Mouse (Mus musculus) hindbrain, embryonic 14.5 days (tissue): ENCODE results near the gene Dntt. TPM values are rescaled to one million over a fixed set of nuclear protein-coding genes. Genes with fewer than 3 reads are reported as not detected.

Experiments
- ATAC-seq: fragments of 200-750 bp; cut with Nextera tagmentation; 2 replicates; pipeline ENCODE4 v1.8.0; 2017; ENCODE audit warnings: moderate number of reproducible peaks, mild to moderate bottlenecking, moderate TSS enrichment, moderate library complexity; ENCODE audit not compliant: low FRiP score
- DNase-seq: peaks from one replicate; pipeline ENCODE4 v3.0.0-alpha.2; 2015; ENCODE audit warnings: low spot score
- H3K27ac ChIP-seq: fragments of 300-500 bp; sonication (generic); 2 replicates; pipeline ENCODE4 v1.5.1; 2014; ENCODE audit warnings: mild to moderate bottlenecking, moderate library complexity
- H3K27me3 ChIP-seq: fragments of 300-500 bp; sonication (generic); 2 replicates; pipeline ENCODE4 v1.6.1; 2014; ENCODE audit warnings: mild to moderate bottlenecking, low read length, mixed read lengths; ENCODE audit not compliant: control insufficient read depth, insufficient read depth
- H3K36me3 ChIP-seq: fragments of 300-500 bp; sonication (generic); replicated peaks from 2 replicates; pipeline ENCODE4 v1.6.1; 2014; ENCODE audit not compliant: control insufficient read depth, insufficient read depth
- H3K4me1 ChIP-seq: fragments of 300-500 bp; sonication (generic); replicated peaks from 2 replicates; pipeline ENCODE4 v1.6.1; 2014; ENCODE audit warnings: antibody characterized with exemption, low read length, mixed read lengths; ENCODE audit not compliant: control insufficient read depth, insufficient read depth
- H3K4me2 ChIP-seq: fragments of 300-500 bp; sonication (generic); replicated peaks from 2 replicates; pipeline ENCODE4 v1.6.1; 2014; ENCODE audit warnings: mild to moderate bottlenecking, moderate library complexity
- H3K4me3 ChIP-seq: fragments of 300-500 bp; sonication (generic); replicated peaks from 2 replicates; pipeline ENCODE4 v1.5.1; 2014; ENCODE audit warnings: mild to moderate bottlenecking, low read length
- H3K9ac ChIP-seq: fragments of 300-500 bp; sonication (generic); 2 replicates; pipeline ENCODE4 v1.6.1; 2014
- H3K9me3 ChIP-seq: fragments of 300-500 bp; sonication (generic); 2 replicates; pipeline ENCODE4 v1.6.1; 2016; ENCODE audit warnings: low read length; ENCODE audit not compliant: control insufficient read depth
- WGBS: fragments of 180-500 bp; shearing (Covaris S2); extraction: QIAGEN DNeasy Blood & Tissue Kit; methylation state at CpG from one replicate; pipeline ENCODE4 v1.1.7; 2014; 5-methylcytosine and 5-hydroxymethylcytosine counted together
- polyA plus RNA-seq: library from polyadenylated mRNA; unstranded; fragments of >200 nt; fragmentation: Nextera tagmentation; extraction: Ambion mirVana; gene quantifications from 2 replicates; pipeline ENCODE4 v1.2.1, GENCODE M21; 2014

The Dntt gene
- polyA plus RNA-seq, 1 experiment from 2014 or later = 0.13 TPM

DNA sequence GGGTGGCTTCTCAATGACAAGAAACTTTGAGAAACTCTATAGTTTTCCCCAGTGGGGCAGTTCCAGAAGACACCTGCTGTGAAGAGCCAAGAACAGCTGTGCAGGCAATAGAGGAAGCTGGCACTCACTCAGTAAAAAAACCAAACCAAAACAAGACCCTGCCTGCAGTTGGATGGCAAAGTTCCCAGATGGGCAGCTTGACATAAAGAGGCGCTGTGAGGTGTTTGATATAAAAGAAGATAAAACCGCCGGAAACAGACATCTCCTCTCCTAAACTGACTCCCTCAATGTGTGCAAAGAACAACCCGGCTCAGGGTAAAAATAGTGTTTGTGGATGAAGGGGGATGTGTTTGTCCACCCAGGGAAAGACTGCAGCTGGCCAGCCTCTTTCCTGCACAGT is 6.8 kb upstream of the Dntt start:
- Histone ChIP-seq H3K4me1 (no peaks in the 10 kb centered on the region), H3K27me3 (no peaks in the 10 kb centered on the region), H3K9ac (no peak overlapping the region), H3K4me2 (no peak overlapping the region), H3K27ac (no peak overlapping the region), H3K36me3 (no peaks in the 10 kb centered on the region), H3K4me3 (no peak overlapping the region), H3K9me3 (no peaks in the 10 kb centered on the region)
- 73% methylated on average over 4 of the region's 4 CpGs for WGBS
- ATAC-seq (no peak), DNase-seq (peak; percentile 24)

DNA sequence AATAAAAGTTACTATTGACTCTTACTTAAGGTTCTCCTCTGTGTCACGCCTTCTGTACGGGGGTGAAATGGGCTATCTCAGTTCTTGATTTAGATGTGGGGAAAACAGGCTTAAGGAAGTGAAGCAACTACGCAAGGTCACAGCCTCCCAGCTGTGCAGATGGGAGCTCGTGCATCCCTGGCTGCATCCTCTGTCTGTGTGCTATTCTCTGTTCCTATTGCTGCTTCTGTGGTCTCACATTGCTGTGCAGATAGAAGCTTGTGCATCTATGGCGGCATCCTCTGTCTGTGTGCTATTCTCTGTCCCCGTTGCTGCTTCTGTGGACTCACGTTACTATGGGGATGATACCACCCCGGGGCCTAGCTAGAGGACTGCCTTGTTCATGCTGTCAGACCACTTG is 2.5 kb upstream of the Dntt start:
- H3K4me1 ChIP-seq = no peaks in the 10 kb centered on the region
- no peak overlapping the region for H3K27ac ChIP-seq
- H3K9me3 ChIP-seq = no peaks in the 10 kb centered on the region
- DNase-seq (no peak), ATAC-seq (no peak)
- H3K9ac ChIP-seq = no peak overlapping the region
- 81% methylated on average over 8 of the region's 8 CpGs for WGBS
- H3K4me3 ChIP-seq = no peak overlapping the region
- H3K27me3 ChIP-seq = no peaks in the 10 kb centered on the region
- no peak overlapping the region for H3K4me2 ChIP-seq
- no peaks in the 10 kb centered on the region for H3K36me3 ChIP-seq

DNA sequence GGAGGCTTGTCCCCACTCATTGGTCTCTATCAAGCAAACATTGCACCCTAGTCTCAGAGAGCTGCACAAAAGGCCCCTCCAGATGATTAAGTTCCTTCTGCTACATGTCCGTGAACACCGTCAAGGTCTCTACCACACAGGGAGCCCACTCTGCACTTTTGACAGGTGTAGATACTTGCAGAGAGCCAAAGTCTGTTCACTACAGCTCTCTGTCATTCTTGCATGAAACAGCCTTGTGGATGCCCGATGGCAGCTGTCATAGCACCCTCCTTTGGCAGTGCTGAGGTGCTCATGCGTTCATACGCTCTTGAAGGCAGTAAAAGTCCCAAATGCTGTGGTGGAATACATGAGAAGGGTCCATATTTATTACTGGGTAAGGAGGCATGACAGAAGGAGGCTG is 2.1 kb upstream of the Dntt start:
- no peaks in the 10 kb centered on the region for H3K4me1 ChIP-seq
- no peak overlapping the region for H3K27ac ChIP-seq
- no peaks in the 10 kb centered on the region for H3K9me3 ChIP-seq
- DNase-seq (no peak), ATAC-seq (no peak)
- 93% methylated on average over 5 of the region's 5 CpGs for WGBS
- H3K4me3 ChIP-seq = no peak overlapping the region
- H3K27me3 ChIP-seq = no peaks in the 10 kb centered on the region
- no peak overlapping the region for H3K9ac ChIP-seq
- H3K4me2 ChIP-seq = no peak overlapping the region
- H3K36me3 ChIP-seq = no peaks in the 10 kb centered on the region

DNA sequence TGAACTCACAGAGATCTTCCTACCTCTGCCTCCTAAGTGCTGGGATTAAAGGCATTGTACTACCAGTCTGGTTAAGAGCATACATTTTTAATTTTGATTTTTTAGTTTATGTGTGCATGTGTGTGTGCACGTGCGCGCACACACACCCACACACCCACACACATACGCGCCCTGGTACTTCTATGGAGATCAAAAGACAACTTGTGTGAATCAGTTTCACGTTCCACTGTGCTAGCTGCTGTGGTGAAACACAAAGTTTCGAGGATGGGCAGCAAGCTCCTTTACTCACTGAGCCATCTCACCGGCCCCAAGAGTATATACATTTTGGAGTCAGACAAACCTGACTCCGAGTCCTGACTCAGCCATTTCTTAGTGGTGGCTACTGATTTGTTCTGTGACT is 1.5 kb upstream of the Dntt start:
- Histone ChIP-seq H3K4me2 (no peak overlapping the region), H3K9ac (no peak overlapping the region), H3K4me3 (no peak overlapping the region), H3K27me3 (no peaks in the 10 kb centered on the region), H3K27ac (no peak overlapping the region), H3K9me3 (no peaks in the 10 kb centered on the region), H3K4me1 (no peaks in the 10 kb centered on the region), H3K36me3 (no peaks in the 10 kb centered on the region)
- DNase-seq = no peak
- ATAC-seq = no peak
- WGBS = 92% methylated on average over 9 of the region's 9 CpGs

DNA sequence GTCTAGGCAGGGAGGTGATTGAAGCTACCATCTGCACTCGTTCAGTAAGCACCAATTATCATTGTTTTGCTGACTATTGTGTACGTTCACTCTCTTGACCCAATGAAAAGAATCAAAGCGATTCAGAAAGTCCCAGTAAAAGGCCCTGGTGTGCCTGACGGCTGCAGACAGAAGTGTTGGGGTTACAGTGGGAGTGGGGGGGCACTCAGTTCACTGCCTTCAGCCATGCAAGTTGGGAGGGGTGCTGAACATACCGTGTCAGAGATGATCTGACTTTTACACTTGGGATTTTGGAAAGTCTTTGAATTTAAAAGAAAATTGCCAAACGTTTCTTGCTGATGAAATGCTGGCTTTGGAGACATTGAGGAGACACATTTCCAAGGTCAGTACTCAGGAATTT is 1.1 kb downstream of the Dntt start:
- WGBS = 32% methylated on average over 6 of the region's 6 CpGs
- Histone ChIP-seq H3K4me3 (no peak overlapping the region), H3K9me3 (no peaks in the 10 kb centered on the region), H3K36me3 (no peaks in the 10 kb centered on the region), H3K4me2 (no peak overlapping the region), H3K4me1 (no peaks in the 10 kb centered on the region), H3K9ac (no peak overlapping the region), H3K27ac (no peak overlapping the region), H3K27me3 (no peaks in the 10 kb centered on the region)
- ATAC-seq (no peak), DNase-seq (no peak)

DNA sequence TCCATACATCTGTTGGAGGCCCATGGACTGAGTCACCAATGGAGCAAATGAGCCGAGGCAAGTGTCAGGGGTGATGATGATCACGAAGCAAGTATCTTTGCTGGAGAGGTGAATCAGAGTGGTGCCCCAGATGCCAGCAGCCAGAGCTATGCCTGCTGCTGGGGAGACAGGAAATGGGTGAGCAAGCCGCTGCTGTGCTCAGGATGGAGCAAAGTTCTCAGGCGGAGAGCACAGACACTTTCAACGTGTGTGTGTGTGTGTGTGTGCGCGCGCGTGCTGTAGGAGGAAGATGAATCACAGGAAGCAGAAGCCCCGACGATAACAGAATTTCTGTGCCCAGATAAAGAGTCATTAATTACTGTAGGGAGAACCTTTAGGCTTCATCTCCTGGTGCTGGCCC is 1.9 kb downstream of the Dntt start:
- WGBS = 81% methylated on average over 11 of the region's 11 CpGs
- ATAC-seq (no peak), DNase-seq (no peak)
- Histone ChIP-seq H3K4me2 (no peak overlapping the region), H3K4me3 (no peak overlapping the region), H3K27ac (no peak overlapping the region), H3K36me3 (no peaks in the 10 kb centered on the region), H3K9ac (no peak overlapping the region), H3K27me3 (no peaks in the 10 kb centered on the region), H3K4me1 (no peaks in the 10 kb centered on the region), H3K9me3 (no peaks in the 10 kb centered on the region)

DNA sequence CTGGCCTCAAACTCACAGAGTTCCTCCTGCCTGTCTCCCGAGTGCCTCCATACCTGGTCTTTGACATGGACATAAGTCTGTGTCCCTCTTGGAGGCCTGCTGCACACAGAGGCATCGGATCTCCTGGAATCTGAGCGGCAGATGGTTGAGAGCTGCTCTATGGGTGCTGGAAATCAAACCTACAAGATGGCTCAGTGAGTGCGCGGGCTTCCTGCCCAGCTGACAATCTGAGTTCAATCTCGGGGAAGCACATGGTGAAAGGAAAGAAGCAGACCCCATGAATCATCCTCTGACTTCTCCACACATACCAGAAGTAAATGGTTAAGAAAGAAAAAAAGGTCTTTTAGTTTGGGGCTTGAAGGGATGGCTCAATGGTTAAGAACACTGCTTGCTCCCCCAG is 2.8 kb downstream of the Dntt start:
- no peak overlapping the region for H3K4me3 ChIP-seq
- no peak overlapping the region for H3K27ac ChIP-seq
- DNase-seq = no peak
- ATAC-seq = no peak
- H3K9ac ChIP-seq = no peak overlapping the region
- H3K4me2 ChIP-seq = no peak overlapping the region
- H3K9me3 ChIP-seq = no peaks in the 10 kb centered on the region
- H3K27me3 ChIP-seq = no peaks in the 10 kb centered on the region
- 86% methylated on average over 6 of the region's 6 CpGs for WGBS
- no peaks in the 10 kb centered on the region for H3K4me1 ChIP-seq
- no peaks in the 10 kb centered on the region for H3K36me3 ChIP-seq

DNA sequence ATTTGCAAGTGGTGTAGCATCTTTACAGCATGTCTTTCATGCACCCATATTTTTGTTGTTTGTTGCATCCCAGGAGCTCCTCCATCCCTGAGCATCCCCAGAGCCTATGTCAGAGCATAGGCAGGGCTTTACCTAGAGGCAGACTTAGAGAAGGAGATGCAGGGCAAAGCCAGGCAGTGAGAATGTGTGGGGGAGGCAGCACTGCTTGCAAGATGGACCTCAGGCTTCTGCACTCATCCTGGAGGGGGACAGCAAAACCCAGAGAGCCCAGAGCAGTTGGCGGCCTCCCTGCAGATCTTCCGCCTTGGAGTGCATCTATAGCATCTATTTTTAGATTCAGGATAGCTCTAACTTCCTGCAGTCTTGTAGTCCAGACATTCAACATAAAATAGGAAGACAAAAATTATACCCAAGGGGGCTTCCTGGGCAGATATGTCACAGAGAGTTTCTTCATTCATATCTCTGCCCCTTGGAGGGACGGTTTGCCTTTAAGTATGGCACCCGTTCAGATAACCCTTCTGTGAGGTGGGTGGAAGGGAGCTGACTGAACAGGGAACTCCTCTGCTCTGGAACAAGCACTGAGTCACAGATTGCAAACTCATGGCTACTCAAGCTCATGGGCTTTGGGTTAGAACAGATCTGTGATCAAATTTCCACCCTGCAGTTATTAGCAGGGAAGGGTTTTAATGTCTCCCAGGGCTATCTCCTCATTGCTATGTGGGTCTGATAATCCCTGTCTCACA is 6.9 kb downstream of the Dntt start:
- Histone ChIP-seq H3K9ac (no peak overlapping the region), H3K4me3 (no peak overlapping the region), H3K36me3 (no peaks in the 10 kb centered on the region), H3K27ac (no peak overlapping the region), H3K27me3 (no peaks in the 10 kb centered on the region), H3K4me1 (no peaks in the 10 kb centered on the region), H3K4me2 (no peak overlapping the region), H3K9me3 (no peaks in the 10 kb centered on the region)
- DNase-seq = no peak
- WGBS = 84% methylated on average over 4 of the region's 4 CpGs
- ATAC-seq = no peak

DNA sequence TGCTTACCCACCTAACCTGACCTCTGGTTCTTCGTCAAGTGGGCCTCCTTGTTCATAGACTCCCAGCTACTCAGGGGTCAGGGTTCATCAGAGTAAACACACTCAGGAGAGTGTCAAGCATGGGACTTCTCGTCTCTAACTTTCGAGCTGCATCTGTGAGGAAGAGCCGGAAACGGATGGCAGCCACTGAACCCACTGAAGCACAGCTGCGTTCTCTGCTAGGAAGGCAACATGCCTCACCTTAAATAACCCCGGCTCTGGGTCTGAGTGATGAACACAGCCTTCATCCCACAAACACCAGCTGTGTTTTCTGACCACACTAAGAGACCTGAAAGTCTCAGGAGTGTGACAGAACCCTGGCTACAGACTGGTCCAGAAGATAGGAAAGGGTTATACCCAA is 10.0 kb downstream of the Dntt start:
- Histone ChIP-seq H3K27me3 (no peaks in the 10 kb centered on the region), H3K9ac (no peak overlapping the region), H3K9me3 (no peaks in the 10 kb centered on the region), H3K4me2 (no peak overlapping the region), H3K4me1 (no peaks in the 10 kb centered on the region), H3K4me3 (no peak overlapping the region), H3K27ac (no peak overlapping the region), H3K36me3 (no peaks in the 10 kb centered on the region)
- DNase-seq (no peak), ATAC-seq (no peak)
- WGBS = 91% methylated on average over 7 of the region's 7 CpGs
